Mouse (Mus musculus) cortical plate, adult 2 months (tissue): ENCODE results near the gene Cxcl12.

ENCODE experiments used
- CTCF ChIP-seq: fragments of 200-500 bp; IDR thresholded peaks from 2 replicates; pipeline ENCODE4 v1.5.1; 2011; ENCODE audit warnings: mild to moderate bottlenecking, control low read depth, low read length; ENCODE audit not compliant: insufficient read depth; ENCODE audit errors: extremely low read depth
- POLR2A ChIP-seq: fragments of 200-500 bp; IDR thresholded peaks from 2 replicates; pipeline ENCODE4 v1.6.1; 2011; ENCODE audit warnings: mild to moderate bottlenecking, low read length, control low read depth; ENCODE audit not compliant: insufficient read depth; ENCODE audit errors: extremely low read depth

DNA sequence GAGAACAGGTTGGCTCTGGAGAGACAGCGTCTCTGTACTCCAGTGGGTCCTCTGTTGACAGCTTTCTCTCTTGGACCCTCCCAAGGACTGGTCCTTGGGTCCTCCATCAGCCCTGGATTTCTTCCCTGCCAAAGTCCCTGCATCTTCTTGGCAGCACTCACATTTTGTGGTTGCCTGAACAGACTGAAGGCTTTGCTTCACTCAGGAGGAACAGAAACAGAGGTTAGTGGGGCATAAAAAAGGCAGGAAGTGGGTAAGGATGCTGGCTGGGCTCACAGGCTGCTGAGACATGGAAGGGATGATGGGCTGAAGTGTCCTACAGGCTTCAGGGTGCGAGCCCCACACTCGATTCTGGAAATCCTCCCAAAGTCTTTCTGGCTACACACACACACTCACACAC is 35.8 kb downstream of the Cxcl12 start:
- no peak for TF ChIP-seq CTCF
- TF ChIP-seq POLR2A: no peak
